Mouse (Mus musculus) activated CD4-positive, CD25-positive, alpha-beta regulatory T cell, adult 9 weeks (primary cell): ENCODE results near the gene Arhgap19. TPM values are rescaled to one million over a fixed set of nuclear protein-coding genes. Genes with fewer than 3 reads are reported as not detected.

Source experiments
- polyA plus RNA-seq: library from polyadenylated mRNA; unstranded; fragments of 100-300 nt; shearing (Covaris generic); gene quantifications from one replicate; pipeline ENCODE4 v1.2.1, GENCODE M21; 2017

Arhgap19 gene
- 4.4 TPM for polyA plus RNA-seq

GRCm38 (mm10) chr19:41801742-41802369 is at the start of gene Arhgap19:
Gene Arhgap19, minus strand, starts transcription at chr19:41802047.

GRCm38 (mm10) chr19:41847992-41848851 is 46.4 kb upstream of the Arhgap19 start, which contains the start of gene Frat2:
Gene Frat2, minus strand, starts transcription at chr19:41848132.

DNA sequence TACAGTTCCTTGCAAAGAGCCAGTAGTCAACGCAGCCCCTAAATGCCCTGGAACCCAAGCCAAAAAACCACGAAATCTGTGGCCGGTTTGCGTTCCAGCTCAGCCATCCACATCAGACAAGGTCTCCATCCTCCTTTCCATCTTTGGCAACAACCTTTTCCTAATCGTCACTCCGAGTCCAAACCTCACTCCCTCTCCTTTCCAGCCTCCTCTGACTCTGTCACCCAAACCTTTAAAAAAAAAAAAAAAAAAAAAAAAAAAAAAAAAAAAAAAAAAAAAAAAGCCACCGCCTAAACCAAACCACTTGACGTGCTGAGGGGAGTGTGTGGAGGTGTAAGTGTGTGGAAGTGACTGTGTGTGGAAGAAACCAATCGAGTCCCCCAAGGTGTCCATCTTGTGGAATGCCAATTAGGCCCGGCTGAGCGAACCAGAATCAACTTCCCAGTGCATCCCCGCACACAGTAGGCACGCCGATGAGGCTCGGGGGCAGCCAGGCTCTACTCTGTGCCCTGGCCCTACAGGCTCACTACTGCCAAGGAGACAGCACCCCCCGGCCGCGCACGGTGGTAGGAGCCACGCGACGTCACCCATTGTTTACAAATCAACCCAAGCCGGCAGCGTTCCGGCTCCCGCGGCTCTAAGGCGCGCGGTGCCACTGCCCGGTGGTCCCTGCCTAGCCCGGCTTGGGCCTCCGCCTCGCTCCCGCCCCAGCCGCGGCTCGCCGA is 27.7 kb upstream of the Arhgap19 start, which contains the start of gene Frat1:
Gene Frat1, plus strand, starts transcription at position 590 of the 725 bp plus-strand sequence.

DNA sequence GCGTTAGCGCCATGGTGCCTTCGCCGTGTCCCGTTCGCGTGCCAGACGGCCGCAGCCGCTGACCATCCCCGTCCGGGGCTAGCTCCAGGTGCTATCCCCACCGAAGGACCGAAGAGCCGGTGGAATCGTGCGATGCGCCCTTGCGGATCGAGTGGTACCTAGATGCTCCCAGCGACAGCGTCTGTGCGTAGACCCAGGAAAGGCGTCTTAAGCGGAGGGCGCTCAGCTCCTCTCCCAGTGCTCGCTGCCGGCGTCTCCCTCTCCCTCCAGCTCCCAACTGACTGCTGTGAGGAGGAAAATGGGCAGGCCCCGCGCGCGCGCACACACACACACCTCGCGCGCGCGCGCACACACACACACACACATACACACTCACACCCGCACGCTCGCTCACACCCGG is 58.5 kb downstream of the Arhgap19 start, which contains the start of gene Slit1:
Gene Slit1, minus strand, starts transcription at position 270 of the 400 bp plus-strand sequence.

Other genes starting within 250 kb of the Arhgap19 start
- 4.8 TPM for gene Gm340, start 219.7 kb downstream of the Arhgap19 start, polyA plus RNA-seq
- gene Slit1, start 58.4 kb downstream of the Arhgap19 start, polyA plus RNA-seq: 0.56 TPM
- gene Frat1, start 27.9 kb upstream of the Arhgap19 start, polyA plus RNA-seq: 1.9 TPM
- 0.54 TPM for gene Frat2, start 46.1 kb upstream of the Arhgap19 start, polyA plus RNA-seq
- 19.2 TPM for gene Rrp12, start 94.1 kb upstream of the Arhgap19 start, polyA plus RNA-seq
- gene Pgam1, start 109.9 kb upstream of the Arhgap19 start, polyA plus RNA-seq: 189 TPM
- 85.4 TPM for gene Exosc1, start 131.4 kb upstream of the Arhgap19 start, polyA plus RNA-seq
- 65.9 TPM for gene Zdhhc16, start 131.4 kb upstream of the Arhgap19 start, polyA plus RNA-seq
- gene Mms19, start 179.1 kb upstream of the Arhgap19 start, polyA plus RNA-seq: 79.9 TPM
- gene Ubtd1, start 179.7 kb upstream of the Arhgap19 start, polyA plus RNA-seq: 5.3 TPM
- not detected for gene Ankrd2, start 234.0 kb upstream of the Arhgap19 start, polyA plus RNA-seq
- not detected for gene Hoga1, start 243.6 kb upstream of the Arhgap19 start, polyA plus RNA-seq